13 mouse cellular contexts compared by ENCODE assay signal in genomic region chr14:60993092-60993491, GRCm38 (mm10). TPM values are rescaled to one million over a fixed set of nuclear protein-coding genes. Genes with fewer than 3 reads are reported as not detected.
DNase-seq lines count a peak whose midpoint lies in the region; ATAC-seq and TF ChIP-seq lines count a peak whose summit lies in the region.
"Had no signal": no experiment of that assay in that cellular context is flagged by ENCODE, and none has a peak within 500 bp of the region (broad histone marks: within the 10 kb centered on the region; RNA-seq: fewer than 3 reads in every experiment).

No protein-coding gene starts in this region.

- H3K27me3 ChIP-seq in liver, embryonic 14.5 days (ENCODE audit: control insufficient read depth, insufficient read depth, low read length) = no peaks in the 10 kb centered on the region
- H3K27me3 ChIP-seq in liver, embryonic 12.5 days (replicated peaks) = no peaks in the 10 kb centered on the region
- H3K27me3 ChIP-seq in liver, embryonic 15.5 days = no peaks in the 10 kb centered on the region
- H3K27me3 ChIP-seq: hindbrain, embryonic 13.5 days; limb, embryonic 15.5 days had no signal

- TF ChIP-seq EP300 in liver, embryonic 14.5 days (IDR thresholded peaks at IDR 0.05; ENCODE audit: low read depth) = no peak

- peak overlapping the region; percentile 8; the same call in 1 of the 2 replicates for H3K4me2 ChIP-seq in liver, embryonic 14.5 days (ENCODE audit: low read depth)
- H3K4me2 ChIP-seq in liver, embryonic 12.5 days = no peak overlapping the region
- H3K4me2 ChIP-seq in liver, embryonic 15.5 days = peak overlapping the region; percentile 18
- H3K4me2 ChIP-seq: hindbrain, embryonic 13.5 days; limb, embryonic 15.5 days had no signal

- H3K36me3 ChIP-seq in liver, embryonic 14.5 days (replicated peaks; ENCODE audit: control insufficient read depth, insufficient read depth, low read depth) = no peaks in the 10 kb centered on the region
- H3K36me3 ChIP-seq in liver, embryonic 12.5 days = no peaks in the 10 kb centered on the region
- H3K36me3 ChIP-seq in liver, embryonic 15.5 days (replicated peaks) = no peaks in the 10 kb centered on the region
- H3K36me3 ChIP-seq: hindbrain, embryonic 13.5 days; limb, embryonic 15.5 days had no signal

- no peak for DNase-seq in liver, embryonic 14.5 days (ENCODE audit: low read depth in 3 of 3, low spot score in 3 of 3)
- peak; percentile 52 for DNase-seq in adrenal gland, postnatal 10 days
- peak; percentile 15 for DNase-seq in yolk sac, embryonic 10.5 days (ENCODE audit: low spot score)
- no peak for DNase-seq in cerebellum, postnatal 4 days (ENCODE audit: low spot score in 2 of 2)
- no peak for DNase-seq in neural tube, embryonic 10.5 days (ENCODE audit: extremely low spot score, low spot score)
- DNase-seq: cerebellum, adult 18-20 months; gastrocnemius, postnatal 36 days; thymus, postnatal 25 days had no signal

- H3K4me3 ChIP-seq in liver, embryonic 14.5 days (ENCODE audit: insufficient read depth in 1 of 2, low read depth in 2 of 2, low read length in 2 of 2) = no peak overlapping the region
- H3K4me3 ChIP-seq in liver, embryonic 12.5 days = no peak overlapping the region
- no peak overlapping the region for H3K4me3 ChIP-seq in liver, embryonic 15.5 days (replicated peaks)
- H3K4me3 ChIP-seq: hindbrain, embryonic 13.5 days; limb, embryonic 15.5 days had no signal

- no peak overlapping the region for H3K9ac ChIP-seq in liver, embryonic 14.5 days (replicated peaks)
- no peak overlapping the region for H3K9ac ChIP-seq in liver, embryonic 12.5 days
- H3K9ac ChIP-seq in liver, embryonic 15.5 days = no peak overlapping the region
- H3K9ac ChIP-seq: hindbrain, embryonic 13.5 days; limb, embryonic 15.5 days had no signal

- H3K9me3 ChIP-seq in liver, embryonic 14.5 days (ENCODE audit: control insufficient read depth, low read length) = no peaks in the 10 kb centered on the region
- no peaks in the 10 kb centered on the region for H3K9me3 ChIP-seq in liver, embryonic 12.5 days (replicated peaks)
- H3K9me3 ChIP-seq in liver, embryonic 15.5 days (replicated peaks) = no peaks in the 10 kb centered on the region
- H3K9me3 ChIP-seq: hindbrain, embryonic 13.5 days; limb, embryonic 15.5 days had no signal

- H3K27ac ChIP-seq in liver, embryonic 14.5 days = no peak overlapping the region; the same call in 1 of the 2 replicates
- no peak overlapping the region for H3K27ac ChIP-seq in liver, embryonic 12.5 days
- H3K27ac ChIP-seq in liver, embryonic 15.5 days (replicated peaks) = peak overlapping the region; percentile 45; the same call in 1 of the 2 replicates
- H3K27ac ChIP-seq: hindbrain, embryonic 13.5 days; limb, embryonic 15.5 days had no signal

- H3K4me1 ChIP-seq in liver, embryonic 14.5 days (replicated peaks; ENCODE audit: control insufficient read depth in 2 of 2, insufficient read depth in 2 of 2, low read length in 1 of 2) = peaks cover 0 to 3% of the 10 kb centered on the region in 2 experiments; a peak in 2 of 4 replicates
- 0 out of 2 replicates have a peak, but pooled peaks cover 6% of the 10 kb centered on the region for H3K4me1 ChIP-seq in liver, embryonic 12.5 days
- 0 out of 2 replicates have a peak, but pooled peaks cover 7% of the 10 kb centered on the region for H3K4me1 ChIP-seq in liver, embryonic 15.5 days (replicated peaks)

- TF ChIP-seq CTCF in liver, embryonic 14.5 days (IDR thresholded peaks at IDR 0.05; ENCODE audit: low read depth) = no peak

- ATAC-seq in liver, embryonic 14.5 days (ENCODE audit: insufficient read depth) = no peak
- ATAC-seq in liver, embryonic 12.5 days = no peak
- peak; percentile 52; the same call in 1 of the 2 replicates for ATAC-seq in liver, embryonic 15.5 days (ENCODE audit: insufficient read depth)
- ATAC-seq: forebrain, embryonic 16.5 days had no signal

- WGBS in liver, embryonic 14.5 days (ENCODE audit: insufficient replicate concordance) = 74% methylated on average over 3 of the region's 3 CpGs
- 82% methylated on average over 3 of the region's 3 CpGs for WGBS in liver, embryonic 12.5 days (ENCODE audit: insufficient replicate concordance)
- 65% methylated on average over 3 of the region's 3 CpGs for WGBS in liver, embryonic 15.5 days (ENCODE audit: insufficient replicate concordance)

RNA-seq across cellular contexts. Expression of gene Tnfrsf19, which starts 53.2 kb away (rescaled TPM):
- polyA plus RNA-seq in liver, embryonic 14.5 days (2012; rRNA removed) = 2.2 and 2.3 TPM in 2 replicates
- 3.6 and 5.3 TPM in 2 replicates for polyA plus RNA-seq in liver, embryonic 14.5 days (2014; fragmentation: Nextera tagmentation; extraction: Ambion mirVana)
- 6.2 and 6.7 TPM in 2 replicates for polyA plus RNA-seq in liver, embryonic 12.5 days (2016; fragmentation: Nextera tagmentation; extraction: Ambion mirVana)
- total RNA-seq in adrenal gland, postnatal 10 days (2021) = 10 to 100 TPM; 26.5 to 28.8 TPM
- polyA plus RNA-seq in liver, embryonic 15.5 days (2015; fragmentation: Nextera tagmentation; extraction: Ambion mirVana) = 4.4 and 4.7 TPM in 2 replicates

Comparison
In these comparisons a context has a peak if more than half of its experiments do, and no peak if none do; other contexts are left out.
1. DNase-seq: peak in adrenal gland, postnatal 10 days (single experiment) and yolk sac, embryonic 10.5 days (single experiment); none in liver, embryonic 14.5 days (0 of 3), cerebellum, postnatal 4 days (0 of 2) and neural tube, embryonic 10.5 days (single experiment).